In genomic region chr19:5068570-5069234, GRCm38 (mm10) we compare ENCODE assay signal across 8 mouse cellular contexts. TPM values are rescaled to one million over a fixed set of nuclear protein-coding genes. Genes with fewer than 3 reads are reported as not detected.
DNase-seq lines count a peak whose midpoint lies in the region; ATAC-seq and TF ChIP-seq lines count a peak whose summit lies in the region.

No protein-coding gene starts in this region.

- intact Hi-C loops in left cerebral cortex, adult 2 months (cut with DNase I) = no loop called here
- intact Hi-C loops in left cerebral cortex, postnatal 25 days (cut with DNase I) = no loop called here

- peak overlapping the region; percentile 38 for H3K4me3 ChIP-seq in left cerebral cortex, adult 2 months
- H3K4me3 ChIP-seq in embryonic facial prominence, embryonic 12.5 days = peak overlapping the region; percentile 59
- peak overlapping the region; percentile 42 for H3K4me3 ChIP-seq in hindbrain, embryonic 15.5 days
- H3K4me3 ChIP-seq in midbrain, embryonic 16.5 days (ENCODE audit: low read depth, low read length) = peak overlapping the region; percentile 41

- no peak overlapping the region; the same call in 1 of the 2 replicates for H3K27ac ChIP-seq in left cerebral cortex, adult 2 months
- H3K27ac ChIP-seq in embryonic facial prominence, embryonic 12.5 days = peak overlapping the region; percentile 97
- H3K27ac ChIP-seq in hindbrain, embryonic 15.5 days (replicated peaks) = no peak overlapping the region
- no peak overlapping the region for H3K27ac ChIP-seq in midbrain, embryonic 16.5 days (ENCODE audit: low read length)

- no peaks in the 10 kb centered on the region for H3K36me3 ChIP-seq in embryonic facial prominence, embryonic 12.5 days
- no peaks in the 10 kb centered on the region for H3K36me3 ChIP-seq in hindbrain, embryonic 15.5 days
- H3K36me3 ChIP-seq in midbrain, embryonic 16.5 days (ENCODE audit: control insufficient read depth, insufficient read depth, low read length) = no peaks in the 10 kb centered on the region

- whole genome bisulfite sequencing in embryonic facial prominence, embryonic 12.5 days = 42% methylated on average over 21 of the region's 21 CpGs
- 26% methylated on average over 21 of the region's 21 CpGs for WGBS in hindbrain, embryonic 15.5 days
- WGBS in midbrain, embryonic 16.5 days = 36% methylated on average over 20 of the region's 21 CpGs

- peaks cover 10% of the 10 kb centered on the region for H3K27me3 ChIP-seq in embryonic facial prominence, embryonic 12.5 days
- peaks cover 13% of the 10 kb centered on the region for H3K27me3 ChIP-seq in hindbrain, embryonic 15.5 days
- H3K27me3 ChIP-seq in midbrain, embryonic 16.5 days (ENCODE audit: control insufficient read depth, insufficient read depth, low read depth, low read length) = peaks cover 27% of the 10 kb centered on the region

- H3K9ac ChIP-seq in embryonic facial prominence, embryonic 12.5 days = peak overlapping the region; percentile 81
- H3K9ac ChIP-seq in hindbrain, embryonic 15.5 days = peak overlapping the region; percentile 38
- H3K9ac ChIP-seq in midbrain, embryonic 16.5 days (ENCODE audit: low read depth, low read length) = peak overlapping the region; percentile 66

- peak overlapping the region; percentile 86 for H3K4me2 ChIP-seq in embryonic facial prominence, embryonic 12.5 days (replicated peaks)
- peak overlapping the region; percentile 83 for H3K4me2 ChIP-seq in hindbrain, embryonic 15.5 days
- peak overlapping the region; percentile 76 for H3K4me2 ChIP-seq in midbrain, embryonic 16.5 days (ENCODE audit: low read length)

- peaks cover 53% of the 10 kb centered on the region for H3K4me1 ChIP-seq in embryonic facial prominence, embryonic 12.5 days
- H3K4me1 ChIP-seq in hindbrain, embryonic 15.5 days (replicated peaks) = peaks cover 41% of the 10 kb centered on the region
- peaks cover 16% of the 10 kb centered on the region for H3K4me1 ChIP-seq in midbrain, embryonic 16.5 days (ENCODE audit: control insufficient read depth, insufficient read depth, low read length)

- H3K9me3 ChIP-seq in embryonic facial prominence, embryonic 12.5 days = no peaks in the 10 kb centered on the region
- H3K9me3 ChIP-seq in hindbrain, embryonic 15.5 days = no peaks in the 10 kb centered on the region
- no peaks in the 10 kb centered on the region for H3K9me3 ChIP-seq in midbrain, embryonic 16.5 days (replicated peaks; ENCODE audit: control insufficient read depth, low read length, poor library complexity, severe bottlenecking)

- TF ChIP-seq CTCF in left cerebral cortex, adult 2 months (IDR thresholded peaks at IDR 0.05) = no peak

- no peak for DNase-seq in left cerebral cortex, adult 2 months (ENCODE audit: extremely low spot score in 1 of 2, low spot score in 2 of 2)
- no peak for DNase-seq in left cerebral cortex, adult 11 months (ENCODE audit: low spot score)
- no peak for DNase-seq in ovary, postnatal 10 days (ENCODE audit: low spot score)
- DNase-seq in left cerebral cortex, postnatal 25 days (ENCODE audit: low spot score in 2 of 2) = no peak
- DNase-seq in urinary bladder, adult 2 months (ENCODE audit: low spot score) = no peak

- ATAC-seq in embryonic facial prominence, embryonic 12.5 days (ENCODE audit: insufficient number of reproducible peaks, insufficient read depth, low FRiP score, low TSS enrichment) = no peak
- no peak for ATAC-seq in hindbrain, embryonic 15.5 days (ENCODE audit: low FRiP score, low read depth)
- no peak for ATAC-seq in midbrain, embryonic 16.5 days

RNA-seq across cellular contexts. Expression of gene Cd248, which starts 0.8 kb away (rescaled TPM):
- total RNA-seq in left cerebral cortex, adult 2 months (2021) = 1 to 10 TPM; 4.3 to 5.4 TPM
- 54.4 and 64.3 TPM in 2 replicates for polyA plus RNA-seq in embryonic facial prominence, embryonic 12.5 days (2016; fragmentation: Nextera tagmentation; extraction: Ambion mirVana)
- polyA plus RNA-seq in hindbrain, embryonic 15.5 days (2015; fragmentation: Nextera tagmentation; extraction: Ambion mirVana) = 19.8 and 22.0 TPM in 2 replicates
- polyA plus RNA-seq in midbrain, embryonic 16.5 days (2015; fragmentation: Nextera tagmentation; extraction: Ambion mirVana) = 16.0 and 16.5 TPM in 2 replicates
- total RNA-seq in left cerebral cortex, postnatal 25 days (2021) = 1 to 10 TPM; 4.6 to 5.4 TPM
- polyA plus RNA-seq in urinary bladder, adult 2 months (2012; rRNA removed) = 77.2 and 103 TPM in 2 replicates

RNA-seq across cellular contexts. Expression of gene Tmem151a, which starts 16.6 kb away (rescaled TPM):
- total RNA-seq in left cerebral cortex, adult 2 months (2021) = 100 to 1,000 TPM; 154 to 156 TPM
- 2.9 and 3.7 TPM in 2 replicates for polyA plus RNA-seq in embryonic facial prominence, embryonic 12.5 days (2016; fragmentation: Nextera tagmentation; extraction: Ambion mirVana)
- 28.3 and 34.0 TPM in 2 replicates for polyA plus RNA-seq in hindbrain, embryonic 15.5 days (2015; fragmentation: Nextera tagmentation; extraction: Ambion mirVana)
- 22.7 and 31.9 TPM in 2 replicates for polyA plus RNA-seq in midbrain, embryonic 16.5 days (2015; fragmentation: Nextera tagmentation; extraction: Ambion mirVana)
- total RNA-seq in left cerebral cortex, postnatal 25 days (2021) = 100 to 1,000 TPM; 163 to 164 TPM
- 2.8 and 3.9 TPM in 2 replicates for polyA plus RNA-seq in urinary bladder, adult 2 months (2012; rRNA removed)

RNA-seq across cellular contexts. Expression of gene Rin1, which starts 18.4 kb away (rescaled TPM):
- total RNA-seq in left cerebral cortex, adult 2 months (2021) = 10 to 100 TPM; 94.6 to 95.9 TPM
- polyA plus RNA-seq in embryonic facial prominence, embryonic 12.5 days (2016; fragmentation: Nextera tagmentation; extraction: Ambion mirVana) = 1.8 and 2.4 TPM in 2 replicates
- 0.79 and 1.1 TPM in 2 replicates for polyA plus RNA-seq in hindbrain, embryonic 15.5 days (2015; fragmentation: Nextera tagmentation; extraction: Ambion mirVana)
- polyA plus RNA-seq in midbrain, embryonic 16.5 days (2015; fragmentation: Nextera tagmentation; extraction: Ambion mirVana) = 1.5 and 1.8 TPM in 2 replicates
- 10 to 100 TPM; 92.7 to 93.9 TPM for total RNA-seq in left cerebral cortex, postnatal 25 days (2021)
- 18.4 and 24.8 TPM in 2 replicates for polyA plus RNA-seq in urinary bladder, adult 2 months (2012; rRNA removed)

RNA-seq across cellular contexts. Expression of gene Yif1a, which starts 19.6 kb away (rescaled TPM):
- total RNA-seq in left cerebral cortex, adult 2 months (2021) = 10 to 100 TPM; 23.4 to 25.7 TPM
- polyA plus RNA-seq in embryonic facial prominence, embryonic 12.5 days (2016; fragmentation: Nextera tagmentation; extraction: Ambion mirVana) = 67.3 and 73.4 TPM in 2 replicates
- 55.8 and 64.0 TPM in 2 replicates for polyA plus RNA-seq in hindbrain, embryonic 15.5 days (2015; fragmentation: Nextera tagmentation; extraction: Ambion mirVana)
- 39.8 and 46.6 TPM in 2 replicates for polyA plus RNA-seq in midbrain, embryonic 16.5 days (2015; fragmentation: Nextera tagmentation; extraction: Ambion mirVana)
- 10 to 100 TPM; 24.6 to 26.0 TPM for total RNA-seq in left cerebral cortex, postnatal 25 days (2021)
- 122 and 131 TPM in 2 replicates for polyA plus RNA-seq in urinary bladder, adult 2 months (2012; rRNA removed)

RNA-seq across cellular contexts. Expression of gene Brms1, which starts 27.5 kb away (rescaled TPM):
- total RNA-seq in left cerebral cortex, adult 2 months (2021) = 10 to 100 TPM; 26.9 to 28.8 TPM
- 38.4 and 45.4 TPM in 2 replicates for polyA plus RNA-seq in embryonic facial prominence, embryonic 12.5 days (2016; fragmentation: Nextera tagmentation; extraction: Ambion mirVana)
- polyA plus RNA-seq in hindbrain, embryonic 15.5 days (2015; fragmentation: Nextera tagmentation; extraction: Ambion mirVana) = 30.7 and 31.7 TPM in 2 replicates
- polyA plus RNA-seq in midbrain, embryonic 16.5 days (2015; fragmentation: Nextera tagmentation; extraction: Ambion mirVana) = 26.8 and 36.2 TPM in 2 replicates
- 10 to 100 TPM; 20.2 to 23.6 TPM for total RNA-seq in left cerebral cortex, postnatal 25 days (2021)
- 30.8 and 31.1 TPM in 2 replicates for polyA plus RNA-seq in urinary bladder, adult 2 months (2012; rRNA removed)
